Mouse (Mus musculus) neural tube, embryonic 12.5 days (tissue): ENCODE results near the gene Bend6. TPM values are rescaled to one million over a fixed set of nuclear protein-coding genes. Genes with fewer than 3 reads are reported as not detected.

Experiments used
- ATAC-seq: fragments of 200-750 bp; cut with Nextera tagmentation; 2 replicates; pipeline ENCODE4 v1.8.0; 2017; ENCODE audit warnings: low read depth, mild to moderate bottlenecking, moderate TSS enrichment, moderate library complexity; ENCODE audit not compliant: low FRiP score
- H3K27ac ChIP-seq: fragments of 300-500 bp; sonication (generic); 2 replicates; pipeline ENCODE4 v1.5.1; 2016
- H3K27me3 ChIP-seq: fragments of 300-500 bp; sonication (generic); replicated peaks from 2 replicates; pipeline ENCODE4 v1.6.1; 2016; ENCODE audit warnings: mild to moderate bottlenecking
- H3K36me3 ChIP-seq: fragments of 300-500 bp; sonication (generic); 2 replicates; pipeline ENCODE4 v1.6.1; 2016; ENCODE audit warnings: mild to moderate bottlenecking
- H3K4me1 ChIP-seq: fragments of 300-500 bp; sonication (generic); 2 replicates; pipeline ENCODE4 v1.6.1; 2016
- H3K4me2 ChIP-seq: fragments of 300-500 bp; sonication (generic); replicated peaks from 2 replicates; pipeline ENCODE4 v1.6.1; 2016; ENCODE audit warnings: mild to moderate bottlenecking
- H3K4me3 ChIP-seq: fragments of 300-500 bp; sonication (generic); 2 replicates; pipeline ENCODE4 v1.5.1; 2016
- H3K9ac ChIP-seq: fragments of 300-500 bp; sonication (generic); 2 replicates; pipeline ENCODE4 v1.6.1; 2016; ENCODE audit warnings: mild to moderate bottlenecking
- H3K9me3 ChIP-seq: fragments of 300-500 bp; sonication (generic); 2 replicates; pipeline ENCODE4 v1.6.1; 2016; ENCODE audit warnings: mild to moderate bottlenecking
- WGBS: fragments of 180-500 bp; shearing (Covaris S2); methylation state at CpG from one replicate; pipeline ENCODE4 v1.1.7; 2016; 5-methylcytosine and 5-hydroxymethylcytosine counted together
- polyA plus RNA-seq: library from polyadenylated mRNA; unstranded; fragments of >200 nt; fragmentation: Nextera tagmentation; extraction: Ambion mirVana; gene quantifications from 2 replicates; pipeline ENCODE4 v1.2.1, GENCODE M21; 2016

Bend6 gene
- polyA plus RNA-seq, 1 experiment from 2014 or later, result 6.1 TPM

GRCm38 (mm10) chr1:33900175-33900574, 7.4 kb downstream of the Bend6 start:
- WGBS, result 86% methylated on average over 8 of the region's 8 CpGs
- no peak overlapping the region for H3K9ac ChIP-seq
- no peak for ATAC-seq

GRCm38 (mm10) chr1:33898373-33898772, 9.2 kb downstream of the Bend6 start:
- H3K4me1 ChIP-seq, result no peaks in the 10 kb centered on the region
- no peak overlapping the region for H3K9ac ChIP-seq
- H3K27me3 ChIP-seq, result no peaks in the 10 kb centered on the region
- H3K9me3 ChIP-seq, result no peaks in the 10 kb centered on the region
- H3K4me2 ChIP-seq, result no peak overlapping the region
- no peak for ATAC-seq
- WGBS, result 93% methylated on average over 6 of the region's 6 CpGs
- H3K36me3 ChIP-seq, result no peaks in the 10 kb centered on the region
- no peak overlapping the region for H3K4me3 ChIP-seq
- H3K27ac ChIP-seq, result no peak overlapping the region

More at GRCm38 (mm10) chr1:33900175-33900574, 7.4 kb downstream of the Bend6 start:
- no peak overlapping the region for H3K4me3 ChIP-seq
- H3K27ac ChIP-seq, result no peak overlapping the region
- no peak overlapping the region for H3K4me2 ChIP-seq
- no peaks in the 10 kb centered on the region for H3K36me3 ChIP-seq
- no peaks in the 10 kb centered on the region for H3K27me3 ChIP-seq
- no peaks in the 10 kb centered on the region for H3K9me3 ChIP-seq
- H3K4me1 ChIP-seq, result no peaks in the 10 kb centered on the region

GRCm38 (mm10) chr1:33897426-33897825, 10.2 kb downstream of the Bend6 start:
- WGBS, result 92% methylated on average over 11 of the region's 11 CpGs
- Histone ChIP-seq H3K4me2 (no peak overlapping the region), H3K27me3 (no peaks in the 10 kb centered on the region), H3K9ac (no peak overlapping the region), H3K36me3 (no peaks in the 10 kb centered on the region), H3K4me1 (no peaks in the 10 kb centered on the region), H3K9me3 (no peaks in the 10 kb centered on the region), H3K27ac (no peak overlapping the region), H3K4me3 (no peak overlapping the region)
- ATAC-seq, result no peak

- WGBS, result 84% methylated on average over 4 of the region's 4 CpGs
- no peak for ATAC-seq
Measured at GRCm38 (mm10) chr1:33896666-33897065, 10.9 kb downstream of the Bend6 start.

GRCm38 (mm10) chr1:33896116-33896515, 11.5 kb downstream of the Bend6 start:
- no peak overlapping the region for H3K27ac ChIP-seq
- H3K27me3 ChIP-seq, result no peaks in the 10 kb centered on the region
- H3K4me3 ChIP-seq, result no peak overlapping the region
- no peak overlapping the region for H3K4me2 ChIP-seq
- no peaks in the 10 kb centered on the region for H3K36me3 ChIP-seq
- 80% methylated on average over 6 of the region's 6 CpGs for WGBS
- ATAC-seq, result no peak
- H3K4me1 ChIP-seq, result no peaks in the 10 kb centered on the region
- H3K9ac ChIP-seq, result no peak overlapping the region
- H3K9me3 ChIP-seq, result no peaks in the 10 kb centered on the region

More at GRCm38 (mm10) chr1:33896666-33897065, 10.9 kb downstream of the Bend6 start:
- Histone ChIP-seq H3K27me3 (no peaks in the 10 kb centered on the region), H3K9me3 (no peaks in the 10 kb centered on the region), H3K4me1 (no peaks in the 10 kb centered on the region), H3K9ac (no peak overlapping the region), H3K27ac (no peak overlapping the region), H3K4me3 (no peak overlapping the region), H3K36me3 (no peaks in the 10 kb centered on the region), H3K4me2 (no peak overlapping the region)

GRCm38 (mm10) chr1:33892784-33893183, 14.8 kb downstream of the Bend6 start:
- ATAC-seq, result no peak
- 68% methylated on average over 10 of the region's 10 CpGs for WGBS

GRCm38 (mm10) chr1:33883102-33883839, 24.3 kb downstream of the Bend6 start:
- Histone ChIP-seq H3K9ac (no peak overlapping the region), H3K27me3 (no peaks in the 10 kb centered on the region), H3K36me3 (no peaks in the 10 kb centered on the region), H3K4me3 (no peak overlapping the region), H3K4me2 (peak overlapping the region; percentile 27; the same call in 1 of the 2 replicates), H3K27ac (no peak overlapping the region), H3K4me1 (no peaks in the 10 kb centered on the region), H3K9me3 (no peaks in the 10 kb centered on the region)
- no peak for ATAC-seq
- 28% methylated on average over 18 of the region's 18 CpGs for WGBS

More at GRCm38 (mm10) chr1:33892784-33893183, 14.8 kb downstream of the Bend6 start:
- no peaks in the 10 kb centered on the region for H3K36me3 ChIP-seq
- H3K27me3 ChIP-seq, result no peaks in the 10 kb centered on the region
- H3K4me1 ChIP-seq, result no peaks in the 10 kb centered on the region
- no peak overlapping the region for H3K27ac ChIP-seq
- no peaks in the 10 kb centered on the region for H3K9me3 ChIP-seq
- no peak overlapping the region for H3K4me3 ChIP-seq
- no peak overlapping the region for H3K4me2 ChIP-seq
- no peak overlapping the region for H3K9ac ChIP-seq

- no peak overlapping the region for H3K27ac ChIP-seq
- no peaks in the 10 kb centered on the region for H3K36me3 ChIP-seq
- H3K4me1 ChIP-seq, result no peaks in the 10 kb centered on the region
- ATAC-seq, result no peak
- H3K9ac ChIP-seq, result no peak overlapping the region
- no peaks in the 10 kb centered on the region for H3K27me3 ChIP-seq
- WGBS, result 85% methylated on average over 7 of the region's 7 CpGs
- H3K9me3 ChIP-seq, result no peaks in the 10 kb centered on the region
- no peak overlapping the region for H3K4me2 ChIP-seq
- H3K4me3 ChIP-seq, result no peak overlapping the region
Measured at GRCm38 (mm10) chr1:33878170-33878569, 29.4 kb downstream of the Bend6 start.

- Histone ChIP-seq H3K27ac (no peak overlapping the region), H3K4me1 (no peaks in the 10 kb centered on the region), H3K9ac (no peak overlapping the region), H3K4me2 (no peak overlapping the region), H3K36me3 (no peaks in the 10 kb centered on the region), H3K4me3 (no peak overlapping the region), H3K27me3 (no peaks in the 10 kb centered on the region), H3K9me3 (0 out of 2 replicates have a peak, but pooled peaks cover 5% of the 10 kb centered on the region)
- ATAC-seq, result no peak
- 87% methylated on average over 3 of the region's 3 CpGs for WGBS
Measured at GRCm38 (mm10) chr1:33876416-33876815, 31.2 kb downstream of the Bend6 start.

GRCm38 (mm10) chr1:33875691-33876090, 31.9 kb downstream of the Bend6 start:
- H3K4me3 ChIP-seq, result no peak overlapping the region
- no peak overlapping the region for H3K27ac ChIP-seq
- no peak overlapping the region for H3K9ac ChIP-seq
- H3K36me3 ChIP-seq, result no peaks in the 10 kb centered on the region
- no peaks in the 10 kb centered on the region for H3K4me1 ChIP-seq
- 0 out of 2 replicates have a peak, but pooled peaks cover 5% of the 10 kb centered on the region for H3K9me3 ChIP-seq
- H3K27me3 ChIP-seq, result no peaks in the 10 kb centered on the region
- no peak for ATAC-seq
- no peak overlapping the region for H3K4me2 ChIP-seq
- 48% methylated on average over 6 of the region's 6 CpGs for WGBS

GRCm38 (mm10) chr1:33873561-33873960, 34.1 kb downstream of the Bend6 start:
- Histone ChIP-seq H3K36me3 (no peaks in the 10 kb centered on the region), H3K9ac (no peak overlapping the region), H3K4me2 (no peak overlapping the region), H3K4me3 (no peak overlapping the region), H3K27me3 (no peaks in the 10 kb centered on the region), H3K27ac (no peak overlapping the region), H3K9me3 (0 out of 2 replicates have a peak, but pooled peaks cover 5% of the 10 kb centered on the region), H3K4me1 (no peaks in the 10 kb centered on the region)
- no peak for ATAC-seq
- 87% methylated on average over 5 of the region's 5 CpGs for WGBS

GRCm38 (mm10) chr1:33869437-33869836, 38.2 kb downstream of the Bend6 start:
- ATAC-seq, result no peak
- no peak overlapping the region for H3K4me3 ChIP-seq
- H3K9ac ChIP-seq, result no peak overlapping the region
- 0 out of 2 replicates have a peak, but pooled peaks cover 5% of the 10 kb centered on the region for H3K9me3 ChIP-seq
- H3K36me3 ChIP-seq, result no peaks in the 10 kb centered on the region
- H3K27ac ChIP-seq, result no peak overlapping the region
- 88% methylated on average over 3 of the region's 3 CpGs for WGBS
- H3K27me3 ChIP-seq, result no peaks in the 10 kb centered on the region
- no peak overlapping the region for H3K4me2 ChIP-seq
- no peaks in the 10 kb centered on the region for H3K4me1 ChIP-seq

- Histone ChIP-seq H3K9ac (no peak overlapping the region), H3K4me2 (no peak overlapping the region), H3K27ac (no peak overlapping the region), H3K4me1 (no peaks in the 10 kb centered on the region), H3K9me3 (0 out of 2 replicates have a peak, but pooled peaks cover 5% of the 10 kb centered on the region), H3K27me3 (no peaks in the 10 kb centered on the region), H3K4me3 (no peak overlapping the region), H3K36me3 (no peaks in the 10 kb centered on the region)
- ATAC-seq, result no peak
- WGBS, result 94% methylated on average over 2 of the region's 2 CpGs
Measured at GRCm38 (mm10) chr1:33869031-33869430, 38.6 kb downstream of the Bend6 start.
